Comparison of ENCODE assay signal across 8 mouse cellular contexts in genomic region chr9:73039222-73039945, GRCm38 (mm10). TPM values are rescaled to one million over a fixed set of nuclear protein-coding genes. Genes with fewer than 3 reads are reported as not detected.
DNase-seq lines count a peak whose midpoint lies in the region; ATAC-seq and TF ChIP-seq lines count a peak whose summit lies in the region.

No protein-coding gene starts in this region.

- ATAC-seq in forebrain, embryonic 11.5 days (replicated peaks; ENCODE audit: low FRiP score): peak; percentile 86
- peak; percentile 82 for ATAC-seq in heart, embryonic 16.5 days (replicated peaks; ENCODE audit: extremely low read depth, insufficient read depth, low FRiP score)
- peak; percentile 86 for ATAC-seq in liver, embryonic 14.5 days (ENCODE audit: insufficient read depth)
- peak; percentile 84 for ATAC-seq in stomach, embryonic 15.5 days (ENCODE audit: insufficient read depth, low FRiP score, low read depth)

- WGBS in forebrain, embryonic 11.5 days: under 1% methylated on average over 49 of the region's 49 CpGs
- 0% methylated on average over 49 of the region's 49 CpGs for WGBS in heart, embryonic 16.5 days
- under 1% methylated on average over 49 of the region's 49 CpGs for WGBS in liver, embryonic 14.5 days (ENCODE audit: insufficient replicate concordance)
- under 1% methylated on average over 49 of the region's 49 CpGs for WGBS in stomach, embryonic 15.5 days

- no peaks in the 10 kb centered on the region for H3K9me3 ChIP-seq in E14TG2a.4 (ENCODE audit: low read length)
- H3K9me3 ChIP-seq in forebrain, embryonic 11.5 days (ENCODE audit: control insufficient read depth, low read length): no peaks in the 10 kb centered on the region
- no peaks in the 10 kb centered on the region for H3K9me3 ChIP-seq in heart, embryonic 16.5 days (replicated peaks; ENCODE audit: control insufficient read depth, low read length)
- H3K9me3 ChIP-seq in liver, embryonic 14.5 days (ENCODE audit: control insufficient read depth, low read length): no peaks in the 10 kb centered on the region
- no peaks in the 10 kb centered on the region for H3K9me3 ChIP-seq in stomach, embryonic 15.5 days

- peaks cover 41% of the 10 kb centered on the region for H3K36me3 ChIP-seq in E14TG2a.4 (ENCODE audit: insufficient read depth, low read length)
- no peaks in the 10 kb centered on the region for H3K36me3 ChIP-seq in forebrain, embryonic 11.5 days (ENCODE audit: control insufficient read depth, insufficient read depth, low read length)
- no peaks in the 10 kb centered on the region for H3K36me3 ChIP-seq in heart, embryonic 16.5 days (ENCODE audit: control insufficient read depth, insufficient read depth)
- H3K36me3 ChIP-seq in liver, embryonic 14.5 days (replicated peaks; ENCODE audit: control insufficient read depth, insufficient read depth, low read depth): no peaks in the 10 kb centered on the region
- H3K36me3 ChIP-seq in stomach, embryonic 15.5 days: no peaks in the 10 kb centered on the region; the same call in 1 of the 2 replicates

- DNase-seq in c-Kit-positive CD71-positive TER-119-negative erythroid progenitor cells, embryonic 14.5 days (ENCODE audit: low read depth): peak; percentile 83
- peak; percentile 95 for DNase-seq in forebrain, embryonic 11.5 days (ENCODE audit: low spot score)
- DNase-seq in kidney, postnatal 36 days: peak; percentile 96 to 98
- DNase-seq in liver, embryonic 14.5 days (ENCODE audit: low read depth in 3 of 3, low spot score in 3 of 3): peak; percentile 74 to 79 (median 77)
- DNase-seq in neural tube, embryonic 10.5 days (ENCODE audit: extremely low spot score, low spot score): peak; percentile 94

- H3K27ac ChIP-seq in forebrain, embryonic 11.5 days (ENCODE audit: low read depth, low read length): peak overlapping the region; percentile 62
- peak overlapping the region; percentile 81 for H3K27ac ChIP-seq in heart, embryonic 16.5 days (ENCODE audit: low read length)
- peak overlapping the region; percentile 46 for H3K27ac ChIP-seq in liver, embryonic 14.5 days
- H3K27ac ChIP-seq in stomach, embryonic 15.5 days: peak overlapping the region; percentile 80

- no peak for TF ChIP-seq CTCF in E14TG2a.4 (conservative IDR thresholded peaks at IDR 0.05; ENCODE audit: low read length)
- no peak for TF ChIP-seq CTCF in liver, embryonic 14.5 days (IDR thresholded peaks at IDR 0.05; ENCODE audit: low read depth)

- H3K4me2 ChIP-seq in forebrain, embryonic 11.5 days (ENCODE audit: low read depth, low read length, severe bottlenecking): peak overlapping the region; percentile 67
- H3K4me2 ChIP-seq in heart, embryonic 16.5 days (ENCODE audit: low read depth, low read length): peak overlapping the region; percentile 95
- H3K4me2 ChIP-seq in liver, embryonic 14.5 days (ENCODE audit: low read depth): peak overlapping the region; percentile 89
- peak overlapping the region; percentile 81 for H3K4me2 ChIP-seq in stomach, embryonic 15.5 days

- H3K4me1 ChIP-seq in E14TG2a.4 (replicated peaks; ENCODE audit: low read depth, low read length): peaks cover 34% of the 10 kb centered on the region
- peaks cover 9% of the 10 kb centered on the region; the same call in 1 of the 2 replicates for H3K4me1 ChIP-seq in forebrain, embryonic 11.5 days (replicated peaks; ENCODE audit: control insufficient read depth, insufficient read depth, low read length)
- H3K4me1 ChIP-seq in heart, embryonic 16.5 days (ENCODE audit: control insufficient read depth, insufficient read depth, low read length): peaks cover 10% of the 10 kb centered on the region
- peaks cover 8 to 11% of the 10 kb centered on the region in 2 experiments for H3K4me1 ChIP-seq in liver, embryonic 14.5 days (replicated peaks; ENCODE audit: control insufficient read depth in 2 of 2, insufficient read depth in 2 of 2, low read length in 1 of 2)
- peaks cover 12% of the 10 kb centered on the region for H3K4me1 ChIP-seq in stomach, embryonic 15.5 days

- peak overlapping the region; percentile 84 for H3K9ac ChIP-seq in forebrain, embryonic 11.5 days (ENCODE audit: low read length)
- H3K9ac ChIP-seq in heart, embryonic 16.5 days (ENCODE audit: low read length): peak overlapping the region; percentile 85
- peak overlapping the region; percentile 89 for H3K9ac ChIP-seq in liver, embryonic 14.5 days (replicated peaks)
- peak overlapping the region; percentile 85 for H3K9ac ChIP-seq in stomach, embryonic 15.5 days

- peak overlapping the region; percentile 96 for H3K4me3 ChIP-seq in E14TG2a.4 (replicated peaks; ENCODE audit: low read length)
- peak overlapping the region; percentile 81 for H3K4me3 ChIP-seq in forebrain, embryonic 11.5 days (ENCODE audit: low read depth, low read length)
- peak overlapping the region; percentile 82 for H3K4me3 ChIP-seq in heart, embryonic 16.5 days (ENCODE audit: low read length)
- peak overlapping the region; percentile 70 to 86 for H3K4me3 ChIP-seq in liver, embryonic 14.5 days (ENCODE audit: insufficient read depth in 1 of 2, low read depth in 2 of 2, low read length in 2 of 2)
- peak overlapping the region; percentile 78 for H3K4me3 ChIP-seq in stomach, embryonic 15.5 days (replicated peaks)

- no peak for TF ChIP-seq EP300 in liver, embryonic 14.5 days (IDR thresholded peaks at IDR 0.05; ENCODE audit: low read depth)

- H3K27me3 ChIP-seq in E14TG2a.4 (ENCODE audit: insufficient read depth, low read length): no peaks in the 10 kb centered on the region
- no peaks in the 10 kb centered on the region for H3K27me3 ChIP-seq in forebrain, embryonic 11.5 days (ENCODE audit: control insufficient read depth, insufficient read depth, low read length)
- H3K27me3 ChIP-seq in heart, embryonic 16.5 days (ENCODE audit: control insufficient read depth, insufficient read depth, low read length): no peaks in the 10 kb centered on the region
- H3K27me3 ChIP-seq in liver, embryonic 14.5 days (ENCODE audit: control insufficient read depth, insufficient read depth, low read length): no peaks in the 10 kb centered on the region
- no peaks in the 10 kb centered on the region for H3K27me3 ChIP-seq in stomach, embryonic 15.5 days (replicated peaks)

RNA-seq across cellular contexts. Expression of gene Pigb, which starts 0.8 kb away (rescaled TPM):
- 15.8 and 19.8 TPM in 2 replicates for polyA plus RNA-seq in forebrain, embryonic 11.5 days (2014; fragmentation: Nextera tagmentation; extraction: Ambion mirVana)
- 7.2 and 7.5 TPM in 2 replicates for polyA plus RNA-seq in heart, embryonic 16.5 days (2015; fragmentation: Nextera tagmentation; extraction: Ambion mirVana)
- 3.4 and 4.3 TPM in 2 replicates for polyA plus RNA-seq in liver, embryonic 14.5 days (2012; rRNA removed)
- 5.2 and 6.7 TPM in 2 replicates for polyA plus RNA-seq in liver, embryonic 14.5 days (2014; fragmentation: Nextera tagmentation; extraction: Ambion mirVana)
- 14.1 and 15.8 TPM in 2 replicates for polyA plus RNA-seq in stomach, embryonic 15.5 days (2015; fragmentation: Nextera tagmentation; extraction: Ambion mirVana)

RNA-seq across cellular contexts. Expression of gene Rab27a, which starts 5.3 kb away (rescaled TPM):
- polyA plus RNA-seq in forebrain, embryonic 11.5 days (2014; fragmentation: Nextera tagmentation; extraction: Ambion mirVana): 0.67 and 0.79 TPM in 2 replicates
- polyA plus RNA-seq in heart, embryonic 16.5 days (2015; fragmentation: Nextera tagmentation; extraction: Ambion mirVana): 7.7 and 11.5 TPM in 2 replicates
- polyA plus RNA-seq in liver, embryonic 14.5 days (2012; rRNA removed): 1.8 and 2.8 TPM in 2 replicates
- polyA plus RNA-seq in liver, embryonic 14.5 days (2014; fragmentation: Nextera tagmentation; extraction: Ambion mirVana): 1.6 and 1.7 TPM in 2 replicates
- polyA plus RNA-seq in stomach, embryonic 15.5 days (2015; fragmentation: Nextera tagmentation; extraction: Ambion mirVana): 15.8 and 16.8 TPM in 2 replicates

RNA-seq across cellular contexts. Expression of gene Ccpg1, which starts 54.2 kb away (rescaled TPM):
- polyA plus RNA-seq in forebrain, embryonic 11.5 days (2014; fragmentation: Nextera tagmentation; extraction: Ambion mirVana): 19.6 and 20.4 TPM in 2 replicates
- polyA plus RNA-seq in heart, embryonic 16.5 days (2015; fragmentation: Nextera tagmentation; extraction: Ambion mirVana): 30.0 and 35.8 TPM in 2 replicates
- 2.0 and 3.4 TPM in 2 replicates for polyA plus RNA-seq in liver, embryonic 14.5 days (2012; rRNA removed)
- 7.8 and 8.1 TPM in 2 replicates for polyA plus RNA-seq in liver, embryonic 14.5 days (2014; fragmentation: Nextera tagmentation; extraction: Ambion mirVana)
- polyA plus RNA-seq in stomach, embryonic 15.5 days (2015; fragmentation: Nextera tagmentation; extraction: Ambion mirVana): 34.5 and 37.8 TPM in 2 replicates

RNA-seq across cellular contexts. Expression of gene Ccpg1os, which starts 54.2 kb away (rescaled TPM):
- 17.6 and 18.7 TPM in 2 replicates for polyA plus RNA-seq in forebrain, embryonic 11.5 days (2014; fragmentation: Nextera tagmentation; extraction: Ambion mirVana)
- 16.2 and 16.4 TPM in 2 replicates for polyA plus RNA-seq in heart, embryonic 16.5 days (2015; fragmentation: Nextera tagmentation; extraction: Ambion mirVana)
- polyA plus RNA-seq in liver, embryonic 14.5 days (2012; rRNA removed): 1.9 and 2.0 TPM in 2 replicates
- polyA plus RNA-seq in liver, embryonic 14.5 days (2014; fragmentation: Nextera tagmentation; extraction: Ambion mirVana): 2.7 and 3.0 TPM in 2 replicates
- 13.5 and 14.1 TPM in 2 replicates for polyA plus RNA-seq in stomach, embryonic 15.5 days (2015; fragmentation: Nextera tagmentation; extraction: Ambion mirVana)

Comparison
In these comparisons a context has a peak if more than half of its experiments do, and no peak if none do; other contexts are left out.
1. Peak in every context shown above with its lines: DNase-seq, ATAC-seq, H3K4me3 ChIP-seq and H3K27ac ChIP-seq.